Mouse (Mus musculus) stomach, postnatal 0 days (tissue): ENCODE results near the gene Gins2. TPM values are rescaled to one million over a fixed set of nuclear protein-coding genes. Genes with fewer than 3 reads are reported as not detected.

Experiments used
- ATAC-seq: fragments of 200-750 bp; cut with Nextera tagmentation; 2 replicates; pipeline ENCODE4 v1.8.0; 2017; ENCODE audit not compliant: low FRiP score, low TSS enrichment
- DNase-seq: peaks from one replicate; pipeline ENCODE4 v3.0.0-alpha.2; 2016; ENCODE audit warnings: low spot score
- H3K27ac ChIP-seq: fragments of 300-500 bp; sonication (generic); replicated peaks from 2 replicates; pipeline ENCODE4 v1.5.1; 2014; ENCODE audit warnings: mild to moderate bottlenecking, control low read depth
- H3K27me3 ChIP-seq: fragments of 300-500 bp; sonication (generic); 2 replicates; pipeline ENCODE4 v1.6.1; 2014; ENCODE audit warnings: low read length; ENCODE audit not compliant: control insufficient read depth, insufficient read depth
- H3K36me3 ChIP-seq: fragments of 300-500 bp; sonication (generic); 2 replicates; pipeline ENCODE4 v1.6.1; 2014; ENCODE audit warnings: low read length, mixed read lengths; ENCODE audit not compliant: control insufficient read depth, insufficient read depth
- H3K4me1 ChIP-seq: fragments of 300-500 bp; sonication (generic); replicated peaks from 2 replicates; pipeline ENCODE4 v1.6.1; 2014; ENCODE audit warnings: antibody characterized with exemption; ENCODE audit not compliant: control insufficient read depth, insufficient read depth
- H3K4me2 ChIP-seq: fragments of 300-500 bp; sonication (generic); replicated peaks from 2 replicates; pipeline ENCODE4 v1.6.1; 2014; ENCODE audit warnings: low read depth, mild to moderate bottlenecking, control low read depth, moderate library complexity
- H3K4me3 ChIP-seq: fragments of 300-500 bp; sonication (generic); 2 replicates; pipeline ENCODE4 v1.5.1; 2014; ENCODE audit warnings: low read depth, low read length, control low read depth
- H3K9ac ChIP-seq: fragments of 300-500 bp; sonication (generic); 2 replicates; pipeline ENCODE4 v1.6.1; 2014; ENCODE audit warnings: mild to moderate bottlenecking, low read length, control low read depth, mixed read lengths
- H3K9me3 ChIP-seq: fragments of 300-500 bp; sonication (generic); 2 replicates; pipeline ENCODE4 v1.6.1; 2016; ENCODE audit warnings: low read length; ENCODE audit not compliant: control insufficient read depth
- CTCF ChIP-seq: IDR thresholded peaks from 2 replicates; pipeline ENCODE4 v1.5.1; 2016; ENCODE audit warnings: antibody characterized with exemption, low read depth, mild to moderate bottlenecking, moderate library complexity
- EP300 ChIP-seq: optimal IDR thresholded peaks from 2 replicates; pipeline ENCODE3; 2016; ENCODE audit warnings: antibody characterized with exemption
- WGBS: fragments of 180-500 bp; shearing (Covaris S2); extraction: QIAGEN DNeasy Blood & Tissue Kit; methylation state at CpG from one replicate; pipeline ENCODE4 v1.1.7; 2014; 5-methylcytosine and 5-hydroxymethylcytosine counted together
- polyA plus RNA-seq: library from polyadenylated mRNA; unstranded; fragments of >200 nt; fragmentation: Nextera tagmentation; extraction: Ambion mirVana; gene quantifications from 2 replicates; pipeline ENCODE4 v1.2.1, GENCODE M21; 2015

Gene Gins2
- polyA plus RNA-seq, result 31.0 and 35.5 TPM in 2 replicates

GRCm38 (mm10) chr8:120588908-120589771 lies at the start of gene Gins2:
Gene Gins2 (minus strand): TSS chr8:120589304.
- Histone ChIP-seq H3K27me3 (no peaks in the 10 kb centered on the region), H3K36me3 (0 out of 2 replicates have a peak, but pooled peaks cover 2% of the 10 kb centered on the region), H3K9ac (peak within 1 kb of the TSS; percentile 73), H3K4me1 (peaks cover 3% of the 10 kb centered on the region; the same call in 1 of the 2 replicates), H3K4me3 (peak within 1 kb of the TSS; percentile 58), H3K9me3 (no peaks in the 10 kb centered on the region), H3K27ac (peak within 1 kb of the TSS; percentile 58), H3K4me2 (peak within 1 kb of the TSS; percentile 93)
- WGBS, result under 1% methylated on average over 64 of the region's 67 CpGs
- TF ChIP-seq EP300 (no peak), CTCF (peak; percentile 47)
- ATAC-seq (peak; percentile 99), DNase-seq (peak; percentile 99)

DNA sequence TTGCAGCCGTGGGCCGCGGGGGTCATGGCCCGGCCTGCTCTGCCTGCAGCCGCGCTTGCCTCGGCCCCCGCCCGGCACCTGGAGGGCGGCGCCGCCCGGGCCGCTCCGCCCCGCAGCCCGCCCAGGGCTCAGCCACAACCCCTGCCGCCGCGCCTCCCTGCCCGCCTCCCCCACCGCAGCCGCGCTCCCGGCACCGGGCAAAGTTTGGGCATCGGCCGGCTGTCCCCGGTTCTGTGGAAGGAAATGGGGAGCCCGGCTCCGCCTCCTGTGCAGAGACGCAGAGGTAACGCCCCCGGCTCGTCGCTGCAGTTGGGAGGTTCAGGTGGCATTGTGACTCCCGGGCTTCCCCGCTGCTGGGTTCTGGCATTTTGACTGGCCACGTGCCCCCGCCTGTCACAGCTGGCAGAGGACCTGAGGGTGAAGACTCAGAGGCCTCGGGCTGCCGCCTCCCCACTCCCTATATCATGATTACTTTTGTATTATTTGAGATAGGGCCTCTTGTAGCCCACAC lies 45.3 kb upstream of the Gins2 start:
- peak; percentile 84 for DNase-seq
- TF ChIP-seq CTCF, result no peak
- no peak for TF ChIP-seq EP300

DNA sequence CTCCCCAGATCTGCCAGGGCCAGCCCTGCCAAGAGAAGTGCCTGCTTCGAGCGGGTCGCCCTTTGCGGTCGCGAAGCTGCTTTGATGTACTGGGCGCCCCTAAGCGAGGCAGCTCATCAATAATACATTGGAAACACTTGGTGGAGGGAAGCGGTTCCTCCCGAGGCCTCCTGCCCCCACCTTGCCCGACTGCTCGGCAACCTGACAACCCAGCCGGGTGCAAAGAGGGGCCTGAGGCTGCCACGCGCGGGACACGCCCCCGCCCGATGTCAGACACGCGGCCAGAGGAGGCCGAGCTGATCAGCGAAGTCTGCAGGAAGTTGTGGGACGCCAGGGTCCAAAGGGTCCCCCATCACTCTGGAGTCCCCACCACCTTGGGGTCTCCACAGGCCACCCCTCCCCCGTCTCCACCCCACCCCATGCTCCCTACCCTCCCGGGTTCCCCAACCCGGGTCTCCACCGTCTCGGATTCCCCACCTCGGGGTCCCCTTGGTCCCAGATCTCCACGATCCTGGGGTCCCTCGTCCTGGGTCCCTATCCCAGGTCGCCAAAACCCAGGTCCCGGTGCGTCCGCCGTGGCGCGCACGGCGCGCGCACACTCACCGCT lies 44.7 kb upstream of the Gins2 start:
- TF ChIP-seq EP300 (no peak), CTCF (no peak)
- Histone ChIP-seq H3K4me3 (peak overlapping the region; percentile 59), H3K27ac (no peak overlapping the region), H3K4me1 (peaks cover 3% of the 10 kb centered on the region; the same call in 1 of the 2 replicates), H3K4me2 (peak overlapping the region; percentile 96), H3K27me3 (no peaks in the 10 kb centered on the region), H3K36me3 (no peaks in the 10 kb centered on the region), H3K9ac (peak overlapping the region; percentile 56), H3K9me3 (no peaks in the 10 kb centered on the region)
- WGBS, result 3% methylated on average over 37 of the region's 44 CpGs
- ATAC-seq (peak; percentile 22; the same call in 1 of the 2 replicates), DNase-seq (peak; percentile 39)

More for the DNA sequence above, 45.3 kb upstream of the Gins2 start:
- no peaks in the 10 kb centered on the region for H3K9me3 ChIP-seq
- H3K27ac ChIP-seq, result no peak overlapping the region
- no peaks in the 10 kb centered on the region for H3K36me3 ChIP-seq
- 1% methylated on average over 31 of the region's 42 CpGs for WGBS
- peak overlapping the region; percentile 96 for H3K4me2 ChIP-seq
- H3K4me1 ChIP-seq, result peaks cover 3% of the 10 kb centered on the region; the same call in 1 of the 2 replicates
- H3K27me3 ChIP-seq, result no peaks in the 10 kb centered on the region
- peak overlapping the region; percentile 59 for H3K4me3 ChIP-seq
- peak overlapping the region; percentile 56 for H3K9ac ChIP-seq
- peak; percentile 83 for ATAC-seq

GRCm38 (mm10) chr8:120632969-120633664 lies 44.0 kb upstream of the Gins2 start:
- H3K27me3 ChIP-seq, result no peaks in the 10 kb centered on the region
- H3K36me3 ChIP-seq, result no peaks in the 10 kb centered on the region
- no peak overlapping the region for H3K9ac ChIP-seq
- peak overlapping the region; percentile 59; the same call in 1 of the 2 replicates for H3K4me3 ChIP-seq
- H3K4me2 ChIP-seq, result peak overlapping the region; percentile 96
- H3K9me3 ChIP-seq, result no peaks in the 10 kb centered on the region
- peaks cover 3% of the 10 kb centered on the region; the same call in 1 of the 2 replicates for H3K4me1 ChIP-seq
- WGBS, result 43% methylated on average over 17 of the region's 17 CpGs
- ATAC-seq, result no peak
- H3K27ac ChIP-seq, result no peak overlapping the region
- no peak for DNase-seq
- no peak for TF ChIP-seq CTCF
- TF ChIP-seq EP300, result no peak

DNA sequence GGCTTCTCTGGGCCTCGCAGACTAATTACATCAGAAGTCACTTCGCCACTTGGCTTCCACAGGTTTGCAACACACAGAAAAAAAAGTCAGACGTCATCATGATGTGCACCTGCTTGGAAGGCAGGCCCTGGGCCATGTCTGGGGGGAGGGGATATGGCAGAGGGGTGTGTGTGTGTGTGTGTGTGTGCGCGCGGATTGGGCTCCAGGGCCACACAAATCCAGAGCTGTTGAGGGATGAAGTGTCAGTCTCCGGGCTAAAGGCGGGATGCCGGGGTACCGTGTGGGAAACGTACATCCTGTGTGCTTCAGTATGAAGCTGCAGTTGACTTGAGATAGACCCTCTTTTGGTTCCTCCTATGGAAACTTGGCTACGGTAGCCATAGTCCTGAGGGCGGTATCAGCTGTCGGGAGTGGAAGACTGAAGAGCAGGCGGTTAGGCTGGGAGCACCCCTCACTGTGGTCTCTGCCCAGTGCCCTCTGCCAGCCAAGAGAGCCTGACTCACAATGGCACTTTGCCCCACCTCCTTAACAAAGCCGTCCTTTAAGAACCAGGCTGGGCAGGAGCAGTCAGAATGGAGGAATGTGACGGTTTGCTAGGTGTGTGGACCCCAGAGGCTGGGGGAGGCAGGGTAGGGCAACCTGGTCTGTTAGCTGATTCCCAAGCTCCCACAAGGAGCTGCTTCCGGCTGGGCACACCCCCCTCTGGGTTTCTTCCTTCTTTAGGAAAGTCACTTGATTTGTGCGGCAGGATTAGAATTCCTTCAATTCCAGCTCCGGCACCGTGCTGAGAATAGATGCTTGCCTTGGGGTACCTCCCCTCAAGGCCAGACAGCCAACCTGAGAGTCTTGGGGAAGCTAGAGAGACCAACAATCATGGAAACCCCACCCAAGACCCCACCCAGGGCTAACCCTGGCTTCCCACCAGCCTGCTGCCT lies 42.6 kb upstream of the Gins2 start:
- Histone ChIP-seq H3K4me2 (no peak overlapping the region), H3K9me3 (no peaks in the 10 kb centered on the region), H3K4me1 (peaks cover 3% of the 10 kb centered on the region; the same call in 1 of the 2 replicates), H3K27ac (no peak overlapping the region), H3K27me3 (no peaks in the 10 kb centered on the region), H3K4me3 (no peak overlapping the region), H3K9ac (no peak overlapping the region), H3K36me3 (no peaks in the 10 kb centered on the region)
- TF ChIP-seq EP300 (no peak), CTCF (no peak)
- 78% methylated on average over 21 of the region's 21 CpGs for WGBS
- ATAC-seq, result no peak
- no peak for DNase-seq
